Mouse (Mus musculus) cortical plate, adult 2 months (tissue): Measurements from ENCODE around the gene Pheta2. TPM values are rescaled to one million over a fixed set of nuclear protein-coding genes. Genes with fewer than 3 reads are reported as not detected.

Experiments used
- H3K27ac ChIP-seq: fragments of 200-500 bp; 2 replicates; pipeline ENCODE4 v1.5.1; 2012; ENCODE audit warnings: low read length, control low read depth, inconsistent platforms; ENCODE audit not compliant: insufficient read depth
- H3K4me1 ChIP-seq: fragments of 200-500 bp; 2 replicates; pipeline ENCODE4 v1.6.1; 2011; ENCODE audit warnings: low read length; ENCODE audit not compliant: control insufficient read depth, insufficient read depth
- H3K4me3 ChIP-seq: fragments of 200-500 bp; 2 replicates; pipeline ENCODE4 v1.5.1; 2011; ENCODE audit warnings: mild to moderate bottlenecking, low read length, control low read depth; ENCODE audit not compliant: insufficient read depth
- CTCF ChIP-seq: fragments of 200-500 bp; IDR thresholded peaks from 2 replicates; pipeline ENCODE4 v1.5.1; 2011; ENCODE audit warnings: mild to moderate bottlenecking, control low read depth, low read length; ENCODE audit not compliant: insufficient read depth; ENCODE audit errors: extremely low read depth
- POLR2A ChIP-seq: fragments of 200-500 bp; IDR thresholded peaks from 2 replicates; pipeline ENCODE4 v1.6.1; 2011; ENCODE audit warnings: mild to moderate bottlenecking, low read length, control low read depth; ENCODE audit not compliant: insufficient read depth; ENCODE audit errors: extremely low read depth
- polyA plus RNA-seq: library from polyadenylated mRNA; depleted of rRNA; stranded (reverse); fragments of >200 nt; gene quantifications from 2 replicates; pipeline ENCODE4 v1.2.3, GENCODE M21; 2012

The Pheta2 gene
- polyA plus RNA-seq, 1 experiment = 0.52 TPM

- Histone ChIP-seq H3K27ac (no peak overlapping the region), H3K4me3 (no peak overlapping the region), H3K4me1 (peaks cover 4% of the 10 kb centered on the region)
- TF ChIP-seq POLR2A = 0 out of 2 replicates have a peak, but pooled peaks have one; percentile 16
- TF ChIP-seq CTCF = no peak
Observed at GRCm38 (mm10) chr15:82348258-82348998, 9.7 kb downstream of the Pheta2 start.

- Histone ChIP-seq H3K4me1 (peaks cover 4% of the 10 kb centered on the region), H3K27ac (no peak overlapping the region), H3K4me3 (no peak overlapping the region)
- TF ChIP-seq POLR2A (no peak), CTCF (no peak)
Observed at GRCm38 (mm10) chr15:82348999-82349341, 10.2 kb downstream of the Pheta2 start.

GRCm38 (mm10) chr15:82350349-82350748 is 11.6 kb downstream of the Pheta2 start:
- peaks cover 4% of the 10 kb centered on the region for H3K4me1 ChIP-seq
- TF ChIP-seq CTCF (no peak), POLR2A (no peak)
- H3K27ac ChIP-seq = no peak overlapping the region
- no peak overlapping the region for H3K4me3 ChIP-seq

GRCm38 (mm10) chr15:82351480-82351879 is 12.7 kb downstream of the Pheta2 start:
- H3K4me1 ChIP-seq = peaks cover 4% of the 10 kb centered on the region
- H3K4me3 ChIP-seq = no peak overlapping the region
- TF ChIP-seq POLR2A (no peak), CTCF (no peak)
- H3K27ac ChIP-seq = no peak overlapping the region

GRCm38 (mm10) chr15:82353078-82353744 is 14.5 kb downstream of the Pheta2 start:
- peak overlapping the region; percentile 58 for H3K4me3 ChIP-seq
- H3K4me1 ChIP-seq = no peaks in the 10 kb centered on the region
- H3K27ac ChIP-seq = peak overlapping the region; percentile 53; the same call in 1 of the 2 replicates
- TF ChIP-seq CTCF (no peak), POLR2A (no peak)

GRCm38 (mm10) chr15:82353745-82354113 is 15.0 kb downstream of the Pheta2 start:
- peak overlapping the region; percentile 53 for H3K27ac ChIP-seq
- TF ChIP-seq CTCF = no peak
- no peak for TF ChIP-seq POLR2A
- H3K4me3 ChIP-seq = peak overlapping the region; percentile 58
- H3K4me1 ChIP-seq = no peaks in the 10 kb centered on the region

- Histone ChIP-seq H3K27ac (peak within 1 kb of the TSS; percentile 66), H3K4me1 (no peaks in the 10 kb centered on the region), H3K4me3 (peak within 1 kb of the TSS; percentile 58)
- TF ChIP-seq POLR2A (peak; percentile 89), CTCF (peak; percentile 83)
Observed at GRCm38 (mm10) chr15:82354126-82354945, 15.6 kb downstream of the Pheta2 start, which contains the start of gene Ndufa6. Gene Ndufa6, minus strand, starts transcription at chr15:82354322.

- no peak for TF ChIP-seq CTCF
- no peak overlapping the region for H3K4me3 ChIP-seq
- H3K27ac ChIP-seq = no peak overlapping the region
- H3K4me1 ChIP-seq = no peaks in the 10 kb centered on the region
Observed at GRCm38 (mm10) chr15:82358431-82359260, 19.9 kb downstream of the Pheta2 start.

GRCm38 (mm10) chr15:82361459-82362018 is 22.8 kb downstream of the Pheta2 start:
- TF ChIP-seq CTCF (peak; percentile 54), POLR2A (no peak)
- Histone ChIP-seq H3K4me1 (no peaks in the 10 kb centered on the region), H3K27ac (no peak overlapping the region), H3K4me3 (no peak overlapping the region)
